Mouse (Mus musculus): Measurements from ENCODE around the gene Lamtor4. TPM values are rescaled to one million over a fixed set of nuclear protein-coding genes. Genes with fewer than 3 reads are reported as not detected.

Gene Lamtor4
- polyA plus RNA-seq, 1 experiment from 2014 or later = 74.0 TPM

DNA sequence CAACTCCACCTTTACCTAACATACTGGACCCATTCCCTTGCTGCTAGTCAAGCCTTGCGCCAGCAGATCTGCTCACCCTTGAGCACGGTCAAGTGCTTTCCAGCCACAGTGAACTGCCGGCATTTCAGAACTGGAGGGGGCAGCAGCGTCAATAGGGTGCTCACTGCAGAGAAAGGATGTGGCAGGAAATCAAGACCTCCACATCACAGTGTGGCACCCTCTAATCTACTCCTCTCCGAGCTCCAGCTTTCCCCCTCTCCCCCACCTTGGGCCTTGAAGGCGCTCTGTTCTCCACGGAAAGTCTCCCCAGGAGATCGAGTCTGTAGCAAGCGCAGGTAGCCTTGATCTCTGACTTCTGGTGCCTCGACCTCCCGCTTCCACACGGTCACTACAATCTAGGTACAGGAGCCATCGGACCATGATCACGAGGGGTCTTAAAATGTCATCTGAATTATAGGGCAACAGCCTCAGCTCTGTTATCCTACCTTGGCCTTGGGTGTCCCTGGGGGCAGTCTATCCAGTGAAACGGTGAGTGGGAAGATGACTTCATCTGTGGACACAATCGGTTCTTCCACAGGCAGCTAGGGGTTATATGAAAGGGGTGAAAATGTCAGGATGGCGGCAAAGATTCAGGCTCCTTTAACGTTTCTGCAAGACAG is 7.4 kb downstream of the Lamtor4 start:
- H3K9ac ChIP-seq (replicated peaks; ENCODE audit: low read depth, low read length) = peak overlapping the region; percentile 91
- peaks cover 18% of the 10 kb centered on the region; the same call in 1 of the 2 replicates for H3K4me1 ChIP-seq (ENCODE audit: control insufficient read depth, insufficient read depth, low read length)
- peak overlapping the region; percentile 93 for H3K4me3 ChIP-seq (ENCODE audit: low read depth, low read length)
- H3K4me2 ChIP-seq (replicated peaks; ENCODE audit: low read depth, low read length) = peak overlapping the region; percentile 95
- WGBS = 61% methylated on average over 18 of the region's 18 CpGs
- H3K27ac ChIP-seq (ENCODE audit: low read length) = no peak overlapping the region
- H3K9me3 ChIP-seq (ENCODE audit: control insufficient read depth, low read depth, low read length) = no peaks in the 10 kb centered on the region
- no peak for ATAC-seq (ENCODE audit: insufficient number of reproducible peaks, insufficient read depth, low FRiP score, low read depth)
- H3K27me3 ChIP-seq (ENCODE audit: control insufficient read depth, insufficient read depth, low read length) = no peaks in the 10 kb centered on the region
- H3K36me3 ChIP-seq (ENCODE audit: control insufficient read depth, insufficient read depth, low read length) = peaks cover 32% of the 10 kb centered on the region

DNA sequence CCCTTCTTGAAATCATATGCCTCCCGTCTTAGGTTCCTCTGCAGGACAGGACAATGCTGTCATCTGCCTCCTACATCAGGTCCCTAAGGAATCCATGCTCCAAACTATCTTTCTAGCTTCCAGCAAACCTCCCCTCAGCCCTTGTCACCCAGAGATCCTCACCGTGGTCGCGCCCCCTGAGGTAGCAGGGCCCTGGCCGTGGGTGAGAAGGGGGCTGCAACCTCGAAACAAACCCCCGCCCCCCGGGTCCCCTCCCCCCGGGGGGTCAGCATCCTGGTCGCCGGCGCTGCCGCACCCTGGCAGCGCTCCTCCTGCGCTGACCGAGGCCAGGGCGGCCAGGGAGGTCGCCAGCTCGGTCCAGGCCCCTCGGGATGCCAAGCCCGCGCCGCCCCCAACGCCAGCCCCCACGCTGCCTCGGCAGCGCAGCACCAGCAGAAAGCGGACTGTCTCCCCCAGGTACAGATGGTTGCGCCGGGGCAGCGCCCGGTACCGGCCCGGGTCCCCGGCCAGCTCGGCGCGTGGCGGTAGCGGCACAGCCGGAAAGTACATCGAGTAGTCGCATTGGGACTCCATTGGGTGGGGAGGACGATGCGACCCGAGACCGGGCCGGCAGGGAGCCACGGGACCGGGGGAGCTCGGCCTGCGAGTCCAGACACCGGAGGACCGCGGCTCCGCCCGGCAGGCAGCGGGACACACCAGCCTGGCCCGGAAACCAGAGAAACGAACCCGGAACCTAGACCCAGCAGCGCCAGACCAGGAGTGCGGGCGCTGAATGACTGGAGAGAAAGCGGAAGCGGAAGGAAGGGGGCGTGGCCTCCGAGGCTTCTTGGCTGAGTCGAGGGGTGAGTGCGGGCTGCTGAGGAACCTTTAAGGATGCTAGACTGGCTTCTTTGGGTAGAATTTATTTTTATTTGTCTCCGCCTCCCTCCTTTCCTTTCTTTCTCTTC is 8.3 kb downstream of the Lamtor4 start, which contains the start of gene BC037034:
Gene BC037034, minus strand, starts transcription at position 774 of the 947 bp plus-strand sequence.
- H3K36me3 ChIP-seq (ENCODE audit: control insufficient read depth, insufficient read depth, low read length) = peaks cover 31% of the 10 kb centered on the region
- peak within 1 kb of the TSS; percentile 66; the same call in 1 of the 2 replicates for H3K27ac ChIP-seq (ENCODE audit: low read length)
- ATAC-seq (ENCODE audit: insufficient number of reproducible peaks, insufficient read depth, low FRiP score, low read depth) = peak; percentile 89
- WGBS = under 1% methylated on average over 69 of the region's 71 CpGs
- peaks cover 18% of the 10 kb centered on the region; the same call in 1 of the 2 replicates for H3K4me1 ChIP-seq (ENCODE audit: control insufficient read depth, insufficient read depth, low read length)
- peak within 1 kb of the TSS; percentile 93 for H3K4me3 ChIP-seq (ENCODE audit: low read depth, low read length)
- no peaks in the 10 kb centered on the region for H3K9me3 ChIP-seq (ENCODE audit: control insufficient read depth, low read depth, low read length)
- H3K27me3 ChIP-seq (ENCODE audit: control insufficient read depth, insufficient read depth, low read length) = no peaks in the 10 kb centered on the region
- peak within 1 kb of the TSS; percentile 95 for H3K4me2 ChIP-seq (replicated peaks; ENCODE audit: low read depth, low read length)
- peak within 1 kb of the TSS; percentile 91 for H3K9ac ChIP-seq (replicated peaks; ENCODE audit: low read depth, low read length)

DNA sequence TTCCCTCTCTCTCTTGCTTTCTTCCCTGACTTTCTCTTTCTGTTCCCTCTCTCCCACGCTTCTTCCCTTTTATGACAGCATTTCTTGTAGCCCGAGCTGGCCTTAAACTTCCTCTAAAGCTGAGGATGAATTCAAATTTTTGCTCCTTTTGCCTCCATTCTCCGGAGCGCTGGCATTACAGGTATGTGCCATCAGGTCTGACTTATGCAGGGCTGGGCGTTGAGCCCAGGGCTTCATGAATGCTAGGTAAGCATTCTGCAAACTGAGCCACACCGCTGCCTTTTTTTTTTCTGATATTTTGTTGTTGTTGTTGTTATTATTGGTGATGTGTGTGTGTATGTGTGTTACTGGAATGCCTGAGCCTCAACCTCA is 8.9 kb downstream of the Lamtor4 start:
- peaks cover 18% of the 10 kb centered on the region; the same call in 1 of the 2 replicates for H3K4me1 ChIP-seq (ENCODE audit: control insufficient read depth, insufficient read depth, low read length)
- WGBS = 15% methylated on average over 6 of the region's 6 CpGs
- peak overlapping the region; percentile 91 for H3K9ac ChIP-seq (replicated peaks; ENCODE audit: low read depth, low read length)
- peak overlapping the region; percentile 93 for H3K4me3 ChIP-seq (ENCODE audit: low read depth, low read length)
- no peak for ATAC-seq (ENCODE audit: insufficient number of reproducible peaks, insufficient read depth, low FRiP score, low read depth)
- peak overlapping the region; percentile 95 for H3K4me2 ChIP-seq (replicated peaks; ENCODE audit: low read depth, low read length)
- no peaks in the 10 kb centered on the region for H3K27me3 ChIP-seq (ENCODE audit: control insufficient read depth, insufficient read depth, low read length)
- H3K9me3 ChIP-seq (ENCODE audit: control insufficient read depth, low read depth, low read length) = no peaks in the 10 kb centered on the region
- H3K36me3 ChIP-seq (ENCODE audit: control insufficient read depth, insufficient read depth, low read length) = peaks cover 24% of the 10 kb centered on the region
- H3K27ac ChIP-seq (ENCODE audit: low read length) = no peak overlapping the region

DNA sequence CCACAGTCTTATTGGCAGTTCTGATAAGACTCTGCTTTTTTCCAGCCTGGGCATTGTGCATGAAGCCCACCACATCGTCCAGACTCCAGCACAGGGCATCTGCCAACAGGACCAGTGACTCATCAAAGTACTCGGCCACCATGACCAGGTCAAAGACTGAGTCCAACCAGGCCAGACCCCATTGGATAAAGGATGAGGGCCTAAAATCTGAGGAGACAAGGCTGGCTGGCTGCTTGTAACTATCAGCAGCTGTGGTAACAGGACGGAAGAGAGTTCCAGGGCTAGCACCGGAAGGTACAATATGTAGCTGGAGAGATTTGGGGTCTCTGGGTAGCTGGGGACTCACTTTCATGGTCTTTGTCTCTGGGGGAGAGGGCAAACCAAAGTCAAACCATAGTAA is 10.4 kb downstream of the Lamtor4 start:
- Histone ChIP-seq H3K4me3 (ENCODE audit: low read depth, low read length) (no peak overlapping the region), H3K9ac (replicated peaks; ENCODE audit: low read depth, low read length) (no peak overlapping the region), H3K36me3 (ENCODE audit: control insufficient read depth, insufficient read depth, low read length) (peaks cover 9% of the 10 kb centered on the region; the same call in 1 of the 2 replicates), H3K9me3 (ENCODE audit: control insufficient read depth, low read depth, low read length) (no peaks in the 10 kb centered on the region), H3K4me1 (ENCODE audit: control insufficient read depth, insufficient read depth, low read length) (peaks cover 18% of the 10 kb centered on the region; the same call in 1 of the 2 replicates), H3K27me3 (ENCODE audit: control insufficient read depth, insufficient read depth, low read length) (no peaks in the 10 kb centered on the region), H3K27ac (ENCODE audit: low read length) (no peak overlapping the region), H3K4me2 (replicated peaks; ENCODE audit: low read depth, low read length) (no peak overlapping the region)
- WGBS = 96% methylated on average over 4 of the region's 4 CpGs
- ATAC-seq (ENCODE audit: insufficient number of reproducible peaks, insufficient read depth, low FRiP score, low read depth) = no peak

DNA sequence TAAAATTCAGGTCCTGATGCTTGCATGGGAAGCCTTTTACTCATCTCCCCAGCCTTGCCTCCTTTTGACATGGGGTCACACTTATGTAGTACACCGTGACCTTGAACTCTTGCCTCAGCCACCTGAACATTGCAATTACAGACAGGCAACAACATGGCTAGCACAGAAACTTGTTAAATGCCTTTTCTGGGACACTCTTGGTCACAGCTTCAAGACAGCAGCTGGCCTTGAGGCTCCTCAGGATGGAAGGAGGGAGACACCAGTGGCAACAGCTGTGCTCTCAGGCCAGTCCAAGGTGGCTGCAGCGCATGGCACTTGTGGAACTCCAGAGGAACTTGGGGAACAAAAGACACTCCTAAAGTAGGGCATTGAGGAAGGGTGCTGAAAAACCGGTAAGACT is 11.8 kb downstream of the Lamtor4 start:
- Histone ChIP-seq H3K4me3 (ENCODE audit: low read depth, low read length) (no peak overlapping the region), H3K9me3 (ENCODE audit: control insufficient read depth, low read depth, low read length) (no peaks in the 10 kb centered on the region), H3K27me3 (ENCODE audit: control insufficient read depth, insufficient read depth, low read length) (no peaks in the 10 kb centered on the region), H3K27ac (ENCODE audit: low read length) (no peak overlapping the region), H3K4me2 (replicated peaks; ENCODE audit: low read depth, low read length) (no peak overlapping the region), H3K4me1 (ENCODE audit: control insufficient read depth, insufficient read depth, low read length) (peaks cover 21% of the 10 kb centered on the region; the same call in 1 of the 2 replicates), H3K36me3 (ENCODE audit: control insufficient read depth, insufficient read depth, low read length) (0 out of 2 replicates have a peak, but pooled peaks cover 3% of the 10 kb centered on the region), H3K9ac (replicated peaks; ENCODE audit: low read depth, low read length) (no peak overlapping the region)
- no peak for ATAC-seq (ENCODE audit: insufficient number of reproducible peaks, insufficient read depth, low FRiP score, low read depth)
- WGBS = 81% methylated on average over 3 of the region's 3 CpGs

DNA sequence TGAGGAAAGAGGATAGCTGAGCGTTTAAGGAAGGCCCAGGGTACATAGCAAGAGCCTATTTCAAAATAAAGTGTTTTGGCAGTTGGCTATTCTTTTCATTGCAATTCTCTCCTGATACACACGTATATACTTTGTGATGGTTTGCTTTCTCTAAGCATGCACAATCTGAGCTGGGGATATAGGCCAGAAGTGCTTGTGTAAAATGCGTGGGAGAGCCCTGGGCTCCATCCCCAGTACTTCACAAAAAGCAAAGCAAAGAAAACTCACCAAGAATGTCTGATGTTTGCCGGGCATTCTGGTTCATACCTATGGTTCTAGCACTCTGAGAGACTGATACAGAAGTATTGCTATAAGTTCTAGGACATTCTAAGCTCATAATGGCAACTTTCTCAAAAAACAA is 13.7 kb downstream of the Lamtor4 start:
- H3K4me1 ChIP-seq (ENCODE audit: control insufficient read depth, insufficient read depth, low read length) = peaks cover 12% of the 10 kb centered on the region; the same call in 1 of the 2 replicates
- H3K9ac ChIP-seq (replicated peaks; ENCODE audit: low read depth, low read length) = no peak overlapping the region
- 72% methylated on average over 4 of the region's 4 CpGs for WGBS
- H3K27ac ChIP-seq (ENCODE audit: low read length) = no peak overlapping the region
- H3K9me3 ChIP-seq (ENCODE audit: control insufficient read depth, low read depth, low read length) = no peaks in the 10 kb centered on the region
- ATAC-seq (ENCODE audit: insufficient number of reproducible peaks, insufficient read depth, low FRiP score, low read depth) = no peak
- no peak overlapping the region for H3K4me2 ChIP-seq (replicated peaks; ENCODE audit: low read depth, low read length)
- H3K36me3 ChIP-seq (ENCODE audit: control insufficient read depth, insufficient read depth, low read length) = 0 out of 2 replicates have a peak, but pooled peaks cover 3% of the 10 kb centered on the region
- no peaks in the 10 kb centered on the region for H3K27me3 ChIP-seq (ENCODE audit: control insufficient read depth, insufficient read depth, low read length)
- no peak overlapping the region for H3K4me3 ChIP-seq (ENCODE audit: low read depth, low read length)

DNA sequence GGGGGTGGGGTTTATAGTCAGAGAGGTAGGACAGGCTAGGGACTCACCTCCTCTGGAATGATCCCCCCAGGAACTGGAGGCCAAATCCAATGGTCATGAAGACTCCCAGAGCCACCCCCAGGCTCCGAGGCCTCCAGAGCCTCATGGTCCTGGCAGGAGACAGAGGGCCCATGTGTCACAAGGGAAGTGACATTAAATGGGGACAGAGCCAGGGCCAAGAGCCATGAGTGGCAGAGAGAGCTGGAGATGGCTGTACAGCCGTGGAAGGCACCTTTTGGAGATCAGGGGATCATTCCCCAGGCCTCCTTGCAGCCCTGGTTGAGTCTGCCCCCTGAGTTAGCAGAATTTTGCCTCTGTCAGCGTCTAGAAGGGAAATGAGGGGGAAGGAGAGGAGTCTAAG is 15.9 kb downstream of the Lamtor4 start:
- no peaks in the 10 kb centered on the region for H3K27me3 ChIP-seq (ENCODE audit: control insufficient read depth, insufficient read depth, low read length)
- H3K4me2 ChIP-seq (replicated peaks; ENCODE audit: low read depth, low read length) = no peak overlapping the region
- H3K27ac ChIP-seq (ENCODE audit: low read length) = no peak overlapping the region
- H3K4me3 ChIP-seq (ENCODE audit: low read depth, low read length) = no peak overlapping the region
- no peak for ATAC-seq (ENCODE audit: insufficient number of reproducible peaks, insufficient read depth, low FRiP score, low read depth)
- 48% methylated on average over 3 of the region's 3 CpGs for WGBS
- peaks cover 12% of the 10 kb centered on the region for H3K4me1 ChIP-seq (ENCODE audit: control insufficient read depth, insufficient read depth, low read length)
- H3K9me3 ChIP-seq (ENCODE audit: control insufficient read depth, low read depth, low read length) = no peaks in the 10 kb centered on the region
- H3K9ac ChIP-seq (replicated peaks; ENCODE audit: low read depth, low read length) = no peak overlapping the region
- 0 out of 2 replicates have a peak, but pooled peaks cover 3% of the 10 kb centered on the region for H3K36me3 ChIP-seq (ENCODE audit: control insufficient read depth, insufficient read depth, low read length)

DNA sequence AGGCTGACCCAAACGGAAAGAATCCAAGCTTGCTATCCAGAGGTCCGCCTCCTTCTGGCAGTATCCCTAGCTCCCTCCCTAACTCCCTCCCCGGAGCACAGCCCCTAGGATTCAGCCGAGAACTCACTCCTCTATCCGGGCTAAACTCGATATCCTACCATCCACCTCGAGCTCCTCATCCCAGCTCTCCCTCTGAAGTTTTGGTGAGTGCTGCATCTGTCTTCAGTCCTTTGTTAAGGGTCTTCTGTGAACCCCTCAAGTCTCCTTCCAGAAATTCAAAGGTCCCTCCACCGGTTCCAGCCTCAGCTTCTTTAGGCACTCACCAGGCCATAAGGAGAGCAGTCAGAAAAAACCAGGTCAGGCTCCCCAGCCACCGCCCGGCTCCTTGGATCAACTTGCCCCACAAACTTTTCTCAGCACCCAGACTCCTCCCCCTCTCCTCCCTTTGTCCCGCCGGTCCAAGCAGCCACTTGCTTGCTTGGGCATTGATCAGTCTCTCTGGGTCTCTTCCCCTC is 17.2 kb downstream of the Lamtor4 start, which contains the start of gene Gal3st4:
Gene Gal3st4, minus strand, starts transcription at position 432 of the 515 bp plus-strand sequence.
- H3K4me3 ChIP-seq (ENCODE audit: low read depth, low read length) = peak within 1 kb of the TSS; percentile 12; the same call in 1 of the 2 replicates
- H3K9me3 ChIP-seq (ENCODE audit: control insufficient read depth, low read depth, low read length) = no peaks in the 10 kb centered on the region
- H3K4me2 ChIP-seq (replicated peaks; ENCODE audit: low read depth, low read length) = peak within 1 kb of the TSS; percentile 22
- 0 out of 2 replicates have a peak within 1 kb of the TSS, but pooled peaks have one; percentile 14 for H3K9ac ChIP-seq (replicated peaks; ENCODE audit: low read depth, low read length)
- ATAC-seq (ENCODE audit: insufficient number of reproducible peaks, insufficient read depth, low FRiP score, low read depth) = peak; percentile 53; the same call in 1 of the 2 replicates
- peaks cover 12% of the 10 kb centered on the region for H3K4me1 ChIP-seq (ENCODE audit: control insufficient read depth, insufficient read depth, low read length)
- H3K36me3 ChIP-seq (ENCODE audit: control insufficient read depth, insufficient read depth, low read length) = 0 out of 2 replicates have a peak, but pooled peaks cover 3% of the 10 kb centered on the region
- no peak within 1 kb of the TSS for H3K27ac ChIP-seq (ENCODE audit: low read length)
- WGBS = 3% methylated on average over 12 of the region's 12 CpGs
- no peaks in the 10 kb centered on the region for H3K27me3 ChIP-seq (ENCODE audit: control insufficient read depth, insufficient read depth, low read length)
